Mouse (Mus musculus): ENCODE results near the gene Olfr228. TPM values are rescaled to one million over a fixed set of nuclear protein-coding genes. Genes with fewer than 3 reads are reported as not detected.

Gene Olfr228
- total and polyA plus RNA-seq, 2 experiments from 2014 or later, result not detected

Other genes with a start within 250 kb of the Olfr228 start
- gene Olfr1048, start 247.1 kb downstream of the Olfr228 start, total RNA-seq (2014; rRNA removed), result not detected in 2 replicates
- gene Olfr1048, start 247.1 kb downstream of the Olfr228 start, polyA plus RNA-seq (2015; fragmentation: Nextera tagmentation; extraction: Ambion mirVana), result not detected in 2 replicates
- not detected in 2 replicates for gene Olfr1049, start 229.1 kb downstream of the Olfr228 start, total RNA-seq (2014; rRNA removed)
- gene Olfr1049, start 229.1 kb downstream of the Olfr228 start, polyA plus RNA-seq (2015; fragmentation: Nextera tagmentation; extraction: Ambion mirVana), result not detected in 2 replicates
- gene Olfr1051, start 208.3 kb downstream of the Olfr228 start, total RNA-seq (2014; rRNA removed), result not detected in 2 replicates
- gene Olfr1051, start 208.3 kb downstream of the Olfr228 start, polyA plus RNA-seq (2015; fragmentation: Nextera tagmentation; extraction: Ambion mirVana), result not detected in 2 replicates
- not detected in 2 replicates for gene Olfr1052, start 194.9 kb downstream of the Olfr228 start, total RNA-seq (2014; rRNA removed)
- gene Olfr1052, start 194.9 kb downstream of the Olfr228 start, polyA plus RNA-seq (2015; fragmentation: Nextera tagmentation; extraction: Ambion mirVana), result not detected in 2 replicates
- not detected in 2 replicates for gene Olfr1053, start 172.1 kb downstream of the Olfr228 start, total RNA-seq (2014; rRNA removed)
- not detected in 2 replicates for gene Olfr1053, start 172.1 kb downstream of the Olfr228 start, polyA plus RNA-seq (2015; fragmentation: Nextera tagmentation; extraction: Ambion mirVana)
- gene Olfr1054, start 152.0 kb downstream of the Olfr228 start, total RNA-seq (2014; rRNA removed), result not detected in 2 replicates
- gene Olfr1054, start 152.0 kb downstream of the Olfr228 start, polyA plus RNA-seq (2015; fragmentation: Nextera tagmentation; extraction: Ambion mirVana), result not detected in 2 replicates
- gene Olfr1055, start 137.1 kb downstream of the Olfr228 start, total RNA-seq (2014; rRNA removed), result not detected in 2 replicates
- not detected in 2 replicates for gene Olfr1055, start 137.1 kb downstream of the Olfr228 start, polyA plus RNA-seq (2015; fragmentation: Nextera tagmentation; extraction: Ambion mirVana)
- gene Olfr1056, start 124.9 kb downstream of the Olfr228 start, total RNA-seq (2014; rRNA removed), result not detected in 2 replicates
- gene Olfr1056, start 124.9 kb downstream of the Olfr228 start, polyA plus RNA-seq (2015; fragmentation: Nextera tagmentation; extraction: Ambion mirVana), result not detected in 2 replicates
- not detected in 2 replicates for gene Olfr1057, start 109.0 kb downstream of the Olfr228 start, total RNA-seq (2014; rRNA removed)
- not detected in 2 replicates for gene Olfr1057, start 109.0 kb downstream of the Olfr228 start, polyA plus RNA-seq (2015; fragmentation: Nextera tagmentation; extraction: Ambion mirVana)
- gene Olfr1058, start 98.8 kb downstream of the Olfr228 start, total RNA-seq (2014; rRNA removed), result not detected in 2 replicates
- not detected in 2 replicates for gene Olfr1058, start 98.8 kb downstream of the Olfr228 start, polyA plus RNA-seq (2015; fragmentation: Nextera tagmentation; extraction: Ambion mirVana)
- not detected in 2 replicates for gene Olfr1061, start 73.3 kb downstream of the Olfr228 start, total RNA-seq (2014; rRNA removed)
- gene Olfr1061, start 73.3 kb downstream of the Olfr228 start, polyA plus RNA-seq (2015; fragmentation: Nextera tagmentation; extraction: Ambion mirVana), result not detected in 2 replicates
- not detected in 2 replicates for gene Olfr1062, start 60.6 kb downstream of the Olfr228 start, total RNA-seq (2014; rRNA removed)
- not detected in 2 replicates for gene Olfr1062, start 60.6 kb downstream of the Olfr228 start, polyA plus RNA-seq (2015; fragmentation: Nextera tagmentation; extraction: Ambion mirVana)
- not detected in 2 replicates for gene Olfr1065, start 36.8 kb downstream of the Olfr228 start, total RNA-seq (2014; rRNA removed)
- gene Olfr1065, start 36.8 kb downstream of the Olfr228 start, polyA plus RNA-seq (2015; fragmentation: Nextera tagmentation; extraction: Ambion mirVana), result not detected in 2 replicates
- not detected in 2 replicates for gene Olfr1066, start 31.1 kb downstream of the Olfr228 start, total RNA-seq (2014; rRNA removed)
- not detected in 2 replicates for gene Olfr1066, start 31.1 kb downstream of the Olfr228 start, polyA plus RNA-seq (2015; fragmentation: Nextera tagmentation; extraction: Ambion mirVana)
- not detected in 2 replicates for gene Olfr1076, start 21.1 kb upstream of the Olfr228 start, total RNA-seq (2014; rRNA removed)
- not detected in 2 replicates for gene Olfr1076, start 21.1 kb upstream of the Olfr228 start, polyA plus RNA-seq (2015; fragmentation: Nextera tagmentation; extraction: Ambion mirVana)
- not detected in 2 replicates for gene Olfr1079, start 55.1 kb upstream of the Olfr228 start, total RNA-seq (2014; rRNA removed)
- gene Olfr1079, start 55.1 kb upstream of the Olfr228 start, polyA plus RNA-seq (2015; fragmentation: Nextera tagmentation; extraction: Ambion mirVana), result not detected in 2 replicates
- not detected in 2 replicates for gene Olfr1080, start 70.8 kb upstream of the Olfr228 start, total RNA-seq (2014; rRNA removed)
- gene Olfr1080, start 70.8 kb upstream of the Olfr228 start, polyA plus RNA-seq (2015; fragmentation: Nextera tagmentation; extraction: Ambion mirVana), result not detected in 2 replicates
- not detected in 2 replicates for gene Olfr1082, start 111.6 kb upstream of the Olfr228 start, total RNA-seq (2014; rRNA removed)
- not detected in 2 replicates for gene Olfr1082, start 111.6 kb upstream of the Olfr228 start, polyA plus RNA-seq (2015; fragmentation: Nextera tagmentation; extraction: Ambion mirVana)
- not detected in 2 replicates for gene Olfr1084, start 152.3 kb upstream of the Olfr228 start, total RNA-seq (2014; rRNA removed)
- gene Olfr1084, start 152.3 kb upstream of the Olfr228 start, polyA plus RNA-seq (2015; fragmentation: Nextera tagmentation; extraction: Ambion mirVana), result not detected in 2 replicates
- not detected in 2 replicates for gene Olfr1085, start 174.6 kb upstream of the Olfr228 start, total RNA-seq (2014; rRNA removed)
- gene Olfr1085, start 174.6 kb upstream of the Olfr228 start, polyA plus RNA-seq (2015; fragmentation: Nextera tagmentation; extraction: Ambion mirVana), result not detected in 2 replicates
- not detected in 2 replicates for gene Olfr1086, start 192.7 kb upstream of the Olfr228 start, total RNA-seq (2014; rRNA removed)
- not detected in 2 replicates for gene Olfr1086, start 192.7 kb upstream of the Olfr228 start, polyA plus RNA-seq (2015; fragmentation: Nextera tagmentation; extraction: Ambion mirVana)
- not detected in 2 replicates for gene Olfr1087, start 211.0 kb upstream of the Olfr228 start, total RNA-seq (2014; rRNA removed)
- not detected in 2 replicates for gene Olfr1087, start 211.0 kb upstream of the Olfr228 start, polyA plus RNA-seq (2015; fragmentation: Nextera tagmentation; extraction: Ambion mirVana)
- not detected in 2 replicates for gene Olfr1089, start 246.3 kb upstream of the Olfr228 start, total RNA-seq (2014; rRNA removed)
- gene Olfr1089, start 246.3 kb upstream of the Olfr228 start, polyA plus RNA-seq (2015; fragmentation: Nextera tagmentation; extraction: Ambion mirVana), result not detected in 2 replicates